Mouse (Mus musculus): ENCODE results near the gene Kcnq5.
A peak's percentile ranks its signal among the peaks of the same experiment; 100 is the strongest.
"Not testable (repeated sequence)": the region's sequence is repeated elsewhere in the genome, so short reads cannot be mapped to it uniquely, and the experiment has no call there.

Gene Kcnq5

GRCm38 (mm10) chr1:21469311-21469710, 492.4 kb downstream of the Kcnq5 start:
- DNase-seq (ENCODE audit: low spot score), result no peak

- DNase-seq (ENCODE audit: low spot score), result no peak
Measured at GRCm38 (mm10) chr1:21466431-21466830, 495.3 kb downstream of the Kcnq5 start.

DNA sequence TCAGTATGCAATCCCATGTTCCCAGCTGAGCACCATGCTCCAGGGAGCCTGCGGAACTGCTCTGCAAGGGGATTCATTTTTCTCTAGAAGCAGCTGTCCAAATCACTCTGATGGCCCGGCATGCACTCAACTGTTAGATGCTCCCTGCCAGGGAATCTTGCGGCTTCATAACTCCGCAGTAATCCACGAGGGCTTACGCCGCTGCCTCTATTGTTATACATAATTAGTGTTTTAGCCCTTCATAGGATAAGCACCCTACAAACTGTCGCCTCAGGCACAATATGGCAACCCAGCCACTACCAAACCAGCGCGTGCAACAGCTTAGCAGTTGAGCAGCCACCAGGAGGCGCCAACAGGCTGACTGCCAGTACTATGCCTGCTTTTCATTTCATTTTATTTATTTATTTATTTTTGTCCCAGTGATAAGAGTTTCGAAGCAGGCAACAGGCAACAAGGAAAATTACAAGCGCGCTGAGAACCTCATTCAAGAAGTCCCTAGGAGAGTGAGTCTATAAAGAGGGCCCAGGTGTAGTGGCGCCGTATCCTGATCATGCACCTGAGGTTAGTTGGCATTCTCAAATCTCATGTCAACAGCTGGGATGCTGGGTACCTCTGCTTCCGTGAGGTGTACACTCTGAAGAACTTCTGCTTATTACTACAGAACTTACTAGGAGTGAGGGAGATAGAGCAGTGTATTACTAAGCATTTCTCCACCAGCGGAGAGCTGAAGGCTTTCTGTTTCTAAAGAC, 500.6 kb downstream of the Kcnq5 start:
- DNase-seq (ENCODE audit: low spot score), result peak; percentile 41

- DNase-seq (ENCODE audit: low spot score), result no peak
Measured at GRCm38 (mm10) chr1:21458581-21458980, 503.2 kb downstream of the Kcnq5 start.

DNA sequence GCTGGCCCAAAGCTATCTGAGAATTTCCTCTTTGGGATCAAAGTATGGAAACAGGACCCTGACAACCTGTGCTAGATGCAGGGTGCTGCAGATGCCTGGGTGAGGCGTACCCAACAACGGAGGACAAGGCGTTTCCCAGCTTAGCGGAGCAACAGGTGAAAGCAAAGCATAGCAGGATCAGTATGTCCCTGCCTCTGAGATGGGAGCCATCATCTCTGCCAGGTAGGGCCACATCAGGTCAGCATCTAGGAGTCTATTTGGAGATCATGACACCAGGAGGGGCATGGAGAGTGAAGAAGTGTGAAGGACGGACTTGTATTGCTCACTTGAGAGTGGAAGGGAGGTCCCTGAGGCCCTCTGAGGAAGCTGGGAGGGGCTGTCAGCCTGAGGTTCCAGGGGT, 505.8 kb downstream of the Kcnq5 start:
- DNase-seq (ENCODE audit: low spot score), result no peak

GRCm38 (mm10) chr1:21448227-21448626, 513.5 kb downstream of the Kcnq5 start:
- DNase-seq (ENCODE audit: low spot score), result no peak

DNA sequence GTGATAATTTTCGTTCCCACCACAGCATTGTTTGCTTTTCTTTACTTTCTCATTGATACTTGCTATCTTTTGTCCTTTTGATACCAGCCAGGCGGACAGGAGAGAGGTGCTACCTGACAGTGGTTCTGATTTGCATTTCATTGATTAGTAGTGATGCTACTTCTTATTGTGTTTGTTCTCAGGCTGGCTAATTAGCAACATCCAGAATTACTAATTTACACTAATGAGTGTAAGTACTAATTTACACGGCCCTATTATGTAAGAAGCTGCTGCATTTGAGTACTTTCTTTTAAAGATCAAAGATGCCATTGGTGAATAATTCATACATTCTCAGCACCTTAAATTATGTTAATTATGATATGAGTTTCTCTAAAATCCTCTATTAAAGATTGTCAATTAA, 525.0 kb downstream of the Kcnq5 start:
- DNase-seq (ENCODE audit: low spot score), result no peak

DNA sequence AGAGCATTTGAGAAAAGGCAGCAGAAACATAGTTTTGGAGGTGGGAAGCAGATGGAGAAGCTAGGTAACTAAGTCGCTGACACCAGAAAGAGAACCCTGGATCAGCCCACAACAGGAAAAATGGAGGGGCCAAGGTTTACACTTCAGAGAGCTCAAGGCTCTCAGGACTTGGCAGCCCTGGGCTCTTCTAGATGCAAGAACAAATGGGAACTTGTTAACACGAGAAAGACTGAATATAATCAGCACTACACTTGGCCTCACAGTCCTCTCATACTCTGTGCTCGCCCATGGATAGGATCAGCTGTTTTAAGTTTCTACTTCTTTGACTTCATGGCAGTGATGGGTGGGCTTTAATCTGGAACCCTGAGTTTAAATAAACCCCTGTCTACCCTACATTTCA, 526.9 kb downstream of the Kcnq5 start:
- DNase-seq (ENCODE audit: low spot score), result no peak

GRCm38 (mm10) chr1:21431666-21432065, 530.1 kb downstream of the Kcnq5 start:
- no peak for DNase-seq (ENCODE audit: low spot score)

- no peak for DNase-seq (ENCODE audit: low spot score)
Measured at GRCm38 (mm10) chr1:21428079-21428478, 533.7 kb downstream of the Kcnq5 start.

GRCm38 (mm10) chr1:21425654-21426053, 536.1 kb downstream of the Kcnq5 start:
- DNase-seq (ENCODE audit: low spot score), result no peak

DNA sequence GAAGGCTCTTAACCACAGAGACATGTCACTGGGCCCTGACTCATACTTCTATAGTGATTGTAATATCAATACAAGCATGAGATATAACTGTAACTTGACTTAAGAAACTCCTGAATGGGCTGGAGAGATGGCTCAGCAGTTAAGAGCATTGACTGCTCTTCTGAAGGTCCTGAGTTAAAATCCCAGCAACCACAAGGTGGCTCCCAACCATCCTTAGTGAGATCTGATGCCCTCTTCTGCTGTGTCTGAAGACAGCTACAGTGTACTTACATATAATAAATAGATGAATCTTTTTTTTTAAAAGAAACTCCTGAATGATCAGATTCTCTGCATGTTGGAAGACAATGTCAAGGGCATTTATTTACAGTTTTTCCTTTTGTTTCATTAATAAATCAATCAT, 542.4 kb downstream of the Kcnq5 start:
- DNase-seq (ENCODE audit: low spot score), result no peak

GRCm38 (mm10) chr1:21412197-21412555, 549.6 kb downstream of the Kcnq5 start:
- DNase-seq (ENCODE audit: low spot score), result no peak

DNA sequence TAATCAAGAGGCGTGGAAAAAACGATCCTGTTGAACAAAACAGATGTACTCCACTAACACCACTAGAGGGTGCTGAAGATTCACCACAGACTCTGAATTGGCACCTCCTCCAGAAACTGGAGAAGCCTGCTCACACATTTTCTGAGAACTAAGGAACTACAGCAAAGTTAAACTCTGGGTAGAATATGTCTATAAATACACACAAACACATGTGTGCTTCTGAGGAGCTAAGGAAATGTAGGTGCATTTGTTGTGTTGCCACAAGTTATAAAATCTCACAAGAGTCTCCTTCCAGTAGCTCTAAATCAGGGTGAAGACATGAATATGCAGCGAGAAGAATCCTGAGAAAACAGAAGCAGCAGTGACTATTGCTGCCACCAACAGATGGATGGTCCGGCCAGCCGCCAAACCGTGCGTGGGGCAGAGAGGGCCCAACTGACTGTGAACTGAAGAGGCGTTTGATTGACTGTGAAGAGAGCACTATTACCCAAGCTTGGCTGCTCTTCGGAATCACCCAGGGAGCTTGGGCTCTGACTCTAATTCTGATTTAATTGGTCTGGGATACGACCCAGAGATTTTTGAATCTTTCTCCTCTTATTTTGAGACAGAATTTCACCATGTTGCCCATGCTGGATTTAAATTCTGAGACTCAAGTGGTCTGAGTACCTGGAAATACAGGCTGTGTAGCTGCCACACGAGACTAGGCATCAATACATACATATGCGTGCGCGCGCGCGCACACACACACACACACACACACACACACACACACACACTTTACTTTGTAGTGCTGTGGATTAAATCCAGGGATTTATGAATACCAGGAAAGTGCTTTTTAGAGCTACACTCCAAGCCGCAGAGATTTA, 550.2 kb downstream of the Kcnq5 start:
- DNase-seq (ENCODE audit: low spot score), result peak; percentile 78

DNA sequence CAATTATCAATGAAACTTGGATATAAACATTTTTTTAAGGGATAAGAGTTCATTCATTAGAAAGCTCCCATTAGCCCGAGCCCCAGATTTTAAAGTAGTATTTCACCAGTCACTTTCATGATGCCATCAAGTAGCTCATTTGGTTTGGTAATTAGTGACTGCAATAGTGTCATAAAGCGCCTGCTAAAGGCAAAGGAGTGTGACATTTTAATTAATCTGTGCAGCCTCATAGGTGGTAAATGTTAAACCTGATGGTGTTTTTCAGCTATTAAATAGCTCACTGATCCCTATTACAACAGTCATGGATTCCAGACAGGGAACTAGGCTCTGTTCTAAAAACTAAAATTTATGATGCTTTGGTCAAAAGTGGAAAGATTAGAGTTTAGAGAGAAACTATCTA, 554.5 kb downstream of the Kcnq5 start:
- DNase-seq (ENCODE audit: low spot score), result no peak

DNA sequence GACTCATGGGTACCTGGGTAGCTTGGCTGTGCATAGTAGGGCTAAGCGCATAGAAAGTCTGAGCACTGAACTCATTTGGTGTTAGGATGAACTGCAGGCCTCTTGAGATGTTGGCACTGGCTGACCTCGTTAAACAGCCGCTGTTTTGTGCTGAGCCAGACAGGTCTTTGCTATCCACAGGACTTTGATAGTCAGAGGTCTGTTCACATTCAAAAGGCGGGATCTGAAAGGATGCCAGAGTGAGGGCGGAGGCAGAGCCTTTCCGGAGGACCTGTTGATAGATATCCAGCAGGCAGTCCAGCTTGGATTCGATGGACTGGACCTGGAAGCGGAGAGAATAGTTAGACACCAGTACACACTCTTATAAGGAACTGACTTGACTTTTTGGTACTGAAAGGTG, 558.9 kb downstream of the Kcnq5 start:
- no peak for DNase-seq (ENCODE audit: low spot score)

DNA sequence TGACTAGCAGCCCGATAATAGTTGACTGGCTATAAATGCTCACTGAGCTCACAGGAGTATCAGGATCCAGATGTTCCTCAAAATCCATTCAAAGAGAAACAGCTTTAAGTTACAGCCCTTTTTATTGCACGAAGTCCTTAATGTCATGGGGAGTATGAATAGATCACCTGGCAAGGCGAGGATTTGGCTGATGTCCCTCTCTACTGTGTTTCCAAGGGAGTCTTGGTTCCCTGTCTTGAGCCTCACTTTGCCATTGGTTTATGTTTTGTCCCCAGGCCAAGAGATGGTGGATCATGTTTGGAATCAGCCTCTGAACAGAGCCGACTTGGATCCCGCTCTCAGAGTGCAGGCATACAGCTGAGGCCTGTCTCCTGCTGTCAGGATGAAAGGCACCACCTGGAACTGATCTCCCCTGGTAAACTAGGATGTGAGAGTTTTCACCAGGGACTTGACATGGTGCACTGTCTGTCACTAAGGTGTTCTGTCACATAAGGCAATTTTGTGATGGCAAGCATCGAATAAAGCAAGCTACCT, 570.5 kb downstream of the Kcnq5 start:
- DNase-seq (ENCODE audit: low spot score), result no peak

GRCm38 (mm10) chr1:21383256-21383655, 578.5 kb downstream of the Kcnq5 start, which contains the start of gene Khdc1b:
Gene Khdc1b (plus strand): TSS chr1:21383556.
- DNase-seq (ENCODE audit: low spot score), result no peak

DNA sequence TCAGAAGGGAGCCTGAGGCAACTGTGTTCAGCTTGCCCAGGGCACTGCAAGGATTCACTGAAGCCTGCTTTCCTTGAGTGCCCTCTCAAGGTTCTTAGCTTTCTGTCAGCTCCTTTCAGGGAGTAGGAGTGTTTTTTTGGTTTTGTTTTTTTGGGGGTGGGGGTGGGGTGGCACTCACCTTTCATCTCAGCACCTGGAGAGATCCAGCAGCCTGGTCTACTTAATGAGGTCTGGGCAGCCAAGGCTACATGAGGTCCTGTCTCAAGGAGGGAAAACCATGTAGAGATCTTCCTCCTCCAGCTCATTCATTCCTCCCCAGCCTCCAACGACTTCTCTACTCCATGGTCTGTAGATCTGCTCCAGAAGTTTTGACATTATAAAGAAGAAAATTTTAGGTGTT, 593.7 kb downstream of the Kcnq5 start, which contains the start of gene Khdc1c:
Gene Khdc1c, plus strand, starts transcription at position 301 of the 400 bp plus-strand sequence.
- DNase-seq (ENCODE audit: low spot score), result not testable (repeated sequence)

- DNase-seq (ENCODE audit: low spot score), result no peak
Measured at GRCm38 (mm10) chr1:21349341-21349740, 612.4 kb downstream of the Kcnq5 start, which contains the start of gene Khdc1a. Gene Khdc1a (plus strand): TSS chr1:21349641.

Measured in left cerebral cortex, adult 11 months (tissue).